Mouse (Mus musculus) heart, embryonic 13.5 days (tissue): ENCODE measurements around the gene Hoxb4. TPM values are rescaled to one million over a fixed set of nuclear protein-coding genes. Genes with fewer than 3 reads are reported as not detected.

Experiments
- ATAC-seq: fragments of 200-750 bp; cut with Nextera tagmentation; 2 replicates; pipeline ENCODE4 v1.8.0; 2017; ENCODE audit warnings: moderate TSS enrichment; ENCODE audit not compliant: insufficient number of reproducible peaks, low FRiP score, low TSS enrichment; ENCODE audit errors: extremely low read depth
- H3K27ac ChIP-seq: fragments of 300-500 bp; sonication (generic); replicated peaks from 2 replicates; pipeline ENCODE4 v1.5.1; 2015; ENCODE audit warnings: moderate library complexity, mild to moderate bottlenecking, inconsistent platforms
- H3K27me3 ChIP-seq: fragments of 300-500 bp; sonication (generic); replicated peaks from 2 replicates; pipeline ENCODE4 v1.6.1; 2015; ENCODE audit warnings: mild to moderate bottlenecking, inconsistent platforms
- H3K36me3 ChIP-seq: fragments of 300-500 bp; sonication (generic); 2 replicates; pipeline ENCODE4 v1.6.1; 2015; ENCODE audit warnings: mild to moderate bottlenecking, inconsistent platforms
- H3K4me1 ChIP-seq: fragments of 300-500 bp; sonication (generic); 2 replicates; pipeline ENCODE4 v1.6.1; 2015; ENCODE audit warnings: inconsistent platforms
- H3K4me2 ChIP-seq: fragments of 300-500 bp; sonication (generic); 2 replicates; pipeline ENCODE4 v1.6.1; 2015; ENCODE audit warnings: inconsistent platforms, mild to moderate bottlenecking, moderate library complexity
- H3K4me3 ChIP-seq: fragments of 300-500 bp; sonication (generic); 2 replicates; pipeline ENCODE4 v1.5.1; 2015; ENCODE audit warnings: moderate library complexity, mild to moderate bottlenecking, inconsistent platforms
- H3K9ac ChIP-seq: fragments of 300-500 bp; sonication (generic); 2 replicates; pipeline ENCODE4 v1.6.1; 2015; ENCODE audit warnings: inconsistent platforms, mild to moderate bottlenecking, moderate library complexity
- H3K9me3 ChIP-seq: fragments of 300-500 bp; sonication (generic); 2 replicates; pipeline ENCODE4 v1.6.1; 2016; ENCODE audit warnings: inconsistent platforms
- WGBS: fragments of 180-500 bp; shearing (Covaris S2); methylation state at CpG from one replicate; pipeline ENCODE4 v1.1.7; 2015; ENCODE audit warnings: mixed read lengths; 5-methylcytosine and 5-hydroxymethylcytosine counted together
- polyA plus RNA-seq: library from polyadenylated mRNA; unstranded; fragments of >200 nt; fragmentation: Nextera tagmentation; extraction: Ambion mirVana; gene quantifications from 2 replicates; pipeline ENCODE4 v1.2.1, GENCODE M21; 2015

The Hoxb4 gene
- polyA plus RNA-seq, 1 experiment from 2014 or later, result 0.59 TPM

- Histone ChIP-seq H3K4me3 (peak overlapping the region; percentile 41), H3K9me3 (no peaks in the 10 kb centered on the region), H3K4me2 (peak overlapping the region; percentile 58), H3K27me3 (peaks cover 98% of the 10 kb centered on the region), H3K27ac (no peak overlapping the region), H3K9ac (no peak overlapping the region; the same call in 1 of the 2 replicates), H3K4me1 (peaks cover 22% of the 10 kb centered on the region), H3K36me3 (no peaks in the 10 kb centered on the region)
- ATAC-seq, result no peak
- WGBS, result under 1% methylated on average over 55 of the region's 55 CpGs
Measured at GRCm38 (mm10) chr11:96286739-96287385, 31.2 kb upstream of the Hoxb4 start.

GRCm38 (mm10) chr11:96287411-96287810 lies 30.7 kb upstream of the Hoxb4 start:
- ATAC-seq, result no peak
- H3K4me2 ChIP-seq, result peak overlapping the region; percentile 58; the same call in 1 of the 2 replicates
- WGBS, result 1% methylated on average over 9 of the region's 9 CpGs
- H3K4me3 ChIP-seq, result peak overlapping the region; percentile 41
- H3K9me3 ChIP-seq, result no peaks in the 10 kb centered on the region
- H3K36me3 ChIP-seq, result no peaks in the 10 kb centered on the region
- H3K27ac ChIP-seq, result no peak overlapping the region
- H3K9ac ChIP-seq, result no peak overlapping the region
- peaks cover 98% of the 10 kb centered on the region for H3K27me3 ChIP-seq
- peaks cover 22% of the 10 kb centered on the region for H3K4me1 ChIP-seq

DNA sequence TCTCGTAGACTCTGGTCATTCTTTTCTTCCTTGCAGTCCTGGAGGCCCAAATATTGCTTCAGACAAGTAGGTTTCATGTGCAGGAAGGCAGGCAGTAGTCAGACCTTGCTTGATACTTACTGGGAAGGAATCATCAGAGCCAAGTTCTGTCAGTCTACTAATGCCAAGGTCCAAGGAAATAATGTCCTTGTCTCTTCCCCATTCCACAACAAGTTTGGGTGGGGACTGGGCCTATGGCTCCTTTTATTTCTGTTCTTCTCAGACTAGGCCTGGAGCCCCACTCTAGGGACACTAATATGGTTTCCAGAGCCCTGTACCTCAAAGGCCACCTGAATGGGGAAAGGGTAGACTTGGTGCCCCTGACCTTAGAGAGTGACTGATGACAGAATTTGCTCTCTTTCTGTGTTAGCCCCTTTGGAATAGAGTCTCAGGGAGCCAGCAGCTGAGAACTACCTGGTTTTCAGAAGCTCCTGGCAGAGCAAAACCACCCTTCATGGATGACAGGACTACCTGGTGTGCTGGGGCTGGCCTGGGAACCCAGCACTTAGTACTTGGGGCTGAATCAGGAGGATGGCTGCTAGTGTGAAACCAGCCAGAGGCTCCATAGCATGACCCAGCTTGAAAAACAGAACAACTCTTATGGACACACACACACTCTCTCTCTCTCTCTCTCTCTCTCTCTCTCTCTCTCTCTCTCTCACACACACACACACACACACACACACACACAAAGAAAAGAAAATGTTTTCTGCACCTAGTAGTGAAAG lies 29.4 kb upstream of the Hoxb4 start:
- no peak overlapping the region for H3K4me3 ChIP-seq
- peaks cover 17% of the 10 kb centered on the region for H3K4me1 ChIP-seq
- 11% methylated on average over 1 of the region's 1 CpGs for WGBS
- no peak overlapping the region for H3K9ac ChIP-seq
- no peak for ATAC-seq
- H3K36me3 ChIP-seq, result no peaks in the 10 kb centered on the region
- no peak overlapping the region for H3K27ac ChIP-seq
- H3K9me3 ChIP-seq, result no peaks in the 10 kb centered on the region
- H3K27me3 ChIP-seq, result peaks cover 98% of the 10 kb centered on the region
- no peak overlapping the region for H3K4me2 ChIP-seq

- Histone ChIP-seq H3K4me3 (no peak overlapping the region), H3K36me3 (no peaks in the 10 kb centered on the region), H3K9ac (no peak overlapping the region), H3K4me2 (no peak overlapping the region), H3K27me3 (peaks cover 98% of the 10 kb centered on the region), H3K9me3 (no peaks in the 10 kb centered on the region), H3K27ac (no peak overlapping the region), H3K4me1 (peaks cover 12% of the 10 kb centered on the region)
- ATAC-seq, result no peak
- WGBS, result 5% methylated on average over 21 of the region's 21 CpGs
Measured at GRCm38 (mm10) chr11:96289293-96289692, 28.8 kb upstream of the Hoxb4 start.

DNA sequence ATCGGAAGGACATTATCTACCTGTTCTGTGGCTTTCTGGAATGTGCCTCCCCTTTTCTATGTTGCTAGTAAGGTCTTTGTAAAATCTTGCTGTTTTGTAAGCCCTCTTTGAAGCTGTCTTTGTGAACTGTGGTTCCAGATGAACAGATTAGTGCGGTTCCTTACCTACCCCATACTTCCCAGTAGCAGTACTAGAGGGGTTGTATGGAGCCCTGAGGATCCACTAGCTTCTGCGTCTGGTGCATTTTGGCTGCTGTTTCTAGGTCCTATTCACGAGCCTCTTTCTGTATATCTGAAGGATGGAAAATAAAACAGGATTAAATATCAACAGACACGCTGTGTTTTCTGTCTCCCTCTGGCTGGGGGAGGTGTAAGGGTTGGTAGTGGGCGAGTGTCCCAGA lies 28.2 kb upstream of the Hoxb4 start:
- Histone ChIP-seq H3K4me3 (no peak overlapping the region), H3K9ac (no peak overlapping the region), H3K27me3 (peaks cover 98% of the 10 kb centered on the region), H3K9me3 (no peaks in the 10 kb centered on the region), H3K27ac (no peak overlapping the region), H3K4me2 (no peak overlapping the region), H3K4me1 (peaks cover 10% of the 10 kb centered on the region), H3K36me3 (no peaks in the 10 kb centered on the region)
- ATAC-seq, result no peak
- 9% methylated on average over 6 of the region's 6 CpGs for WGBS

DNA sequence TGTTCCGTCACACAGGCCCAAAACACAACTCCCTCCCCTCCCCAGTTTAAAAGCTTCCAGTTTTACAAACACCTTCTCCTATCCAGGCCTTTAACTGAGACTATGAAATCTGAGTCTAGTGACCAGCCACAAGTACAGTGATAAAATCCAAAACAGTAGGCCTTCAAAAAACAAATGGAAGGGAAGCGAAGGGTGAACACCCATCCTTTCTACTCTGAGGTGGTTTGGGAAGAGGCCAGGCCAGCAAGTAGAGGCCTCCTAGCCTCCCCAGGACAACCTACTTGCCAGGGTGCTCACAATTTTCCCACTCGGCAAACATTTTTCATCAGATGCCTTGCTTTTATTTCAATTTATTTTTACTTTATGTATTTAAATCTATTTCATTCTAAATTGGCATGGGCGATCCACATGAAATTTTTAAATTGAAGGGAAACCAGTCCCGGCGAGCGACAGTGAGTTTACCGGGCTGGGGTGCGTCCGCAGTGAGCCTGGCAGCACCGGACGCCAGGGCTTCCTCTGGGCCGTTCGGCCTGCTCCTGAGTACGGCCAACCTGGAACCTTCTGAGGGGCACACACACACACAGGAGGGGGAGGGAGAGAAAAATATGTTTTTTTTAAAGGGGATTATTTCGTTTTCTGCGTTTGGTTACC lies 27.2 kb upstream of the Hoxb4 start:
- no peak for ATAC-seq
- H3K4me2 ChIP-seq, result no peak overlapping the region
- no peak overlapping the region for H3K9ac ChIP-seq
- WGBS, result 7% methylated on average over 17 of the region's 17 CpGs
- H3K36me3 ChIP-seq, result no peaks in the 10 kb centered on the region
- H3K27ac ChIP-seq, result no peak overlapping the region
- H3K4me1 ChIP-seq, result peaks cover 15% of the 10 kb centered on the region
- H3K4me3 ChIP-seq, result no peak overlapping the region
- H3K27me3 ChIP-seq, result peaks cover 98% of the 10 kb centered on the region
- H3K9me3 ChIP-seq, result no peaks in the 10 kb centered on the region

- Histone ChIP-seq H3K4me1 (peaks cover 11% of the 10 kb centered on the region), H3K9me3 (no peaks in the 10 kb centered on the region), H3K27me3 (peaks cover 98% of the 10 kb centered on the region), H3K4me2 (no peak within 1 kb of the TSS), H3K4me3 (peak within 1 kb of the TSS; percentile 0; the same call in 1 of the 2 replicates), H3K27ac (no peak within 1 kb of the TSS), H3K9ac (no peak within 1 kb of the TSS), H3K36me3 (no peaks in the 10 kb centered on the region)
- WGBS, result 1% methylated on average over 22 of the region's 22 CpGs
- ATAC-seq, result no peak
Measured at GRCm38 (mm10) chr11:96291681-96292564, 26.1 kb upstream of the Hoxb4 start, which contains the start of gene Hoxb6. Gene Hoxb6, plus strand, starts transcription at chr11:96292476.

DNA sequence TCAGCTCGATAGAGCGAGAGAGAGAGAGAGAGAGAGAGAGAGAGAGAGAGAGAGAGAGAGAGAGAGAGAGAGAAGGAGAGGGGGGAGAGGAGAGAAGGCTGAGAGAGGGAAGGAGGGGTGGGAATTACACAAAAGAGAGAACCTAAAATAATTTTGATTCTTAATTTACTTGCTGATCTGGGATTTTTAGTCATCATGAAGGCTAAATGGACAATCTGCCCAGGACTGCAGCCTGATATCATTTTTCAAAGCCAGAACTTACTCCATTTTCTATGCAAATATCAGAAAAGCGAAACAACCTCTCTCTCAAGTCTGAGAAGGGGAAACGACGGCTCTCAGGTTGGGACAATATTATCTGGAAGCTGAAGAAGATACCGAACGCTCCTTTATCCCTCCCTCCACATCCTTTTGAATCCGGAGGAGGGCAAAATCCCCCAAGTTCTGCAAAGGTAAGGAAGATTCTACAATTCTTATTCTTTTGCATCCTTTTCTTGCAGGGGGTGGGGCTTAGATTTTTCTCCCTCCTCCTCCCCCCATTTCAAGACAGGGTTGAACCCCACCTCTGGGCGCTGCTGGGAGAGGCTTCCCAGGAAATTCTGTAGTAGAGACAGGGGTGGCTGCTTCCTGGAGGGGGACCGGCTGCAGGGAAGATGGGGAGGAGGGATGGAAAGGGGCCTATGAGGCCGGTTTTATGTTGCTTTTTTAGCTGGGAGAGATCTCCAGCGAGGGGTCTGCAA lies 25.3 kb upstream of the Hoxb4 start:
- peak overlapping the region; percentile 0; the same call in 1 of the 2 replicates for H3K4me3 ChIP-seq
- 0 out of 2 replicates have a peak, but pooled peaks cover 7% of the 10 kb centered on the region for H3K4me1 ChIP-seq
- H3K27me3 ChIP-seq, result peaks cover 98% of the 10 kb centered on the region
- ATAC-seq, result no peak
- H3K9ac ChIP-seq, result no peak overlapping the region
- WGBS, result 3% methylated on average over 12 of the region's 12 CpGs
- no peak overlapping the region for H3K4me2 ChIP-seq
- no peaks in the 10 kb centered on the region for H3K36me3 ChIP-seq
- no peaks in the 10 kb centered on the region for H3K9me3 ChIP-seq
- no peak overlapping the region for H3K27ac ChIP-seq

GRCm38 (mm10) chr11:96293302-96293921 lies 24.7 kb upstream of the Hoxb4 start:
- H3K9ac ChIP-seq, result no peak overlapping the region
- H3K36me3 ChIP-seq, result no peaks in the 10 kb centered on the region
- no peaks in the 10 kb centered on the region for H3K9me3 ChIP-seq
- ATAC-seq, result no peak
- H3K4me2 ChIP-seq, result no peak overlapping the region
- H3K4me3 ChIP-seq, result peak overlapping the region; percentile 0; the same call in 1 of the 2 replicates
- H3K4me1 ChIP-seq, result 0 out of 2 replicates have a peak, but pooled peaks cover 7% of the 10 kb centered on the region
- WGBS, result 1% methylated on average over 22 of the region's 22 CpGs
- peaks cover 98% of the 10 kb centered on the region for H3K27me3 ChIP-seq
- H3K27ac ChIP-seq, result no peak overlapping the region
